Mouse (Mus musculus) ovary, postnatal 10 days (tissue): ENCODE data around the gene Dcxr.
"Not testable (repeated sequence)": the region's sequence is repeated elsewhere in the genome, so short reads cannot be mapped to it uniquely, and the experiment has no call there.

Source experiments
- DNase-seq: peaks from one replicate; pipeline ENCODE4 v3.0.0; 2022; ENCODE audit warnings: low spot score

Dcxr gene

GRCm38 (mm10) chr11:120707969-120708368, 19.1 kb downstream of the Dcxr start:
- no peak for DNase-seq

- DNase-seq: no peak
Observed at GRCm38 (mm10) chr11:120707225-120707624, 19.9 kb downstream of the Dcxr start.

GRCm38 (mm10) chr11:120706120-120706519, 21.0 kb downstream of the Dcxr start:
- no peak for DNase-seq

GRCm38 (mm10) chr11:120704486-120705325, 22.4 kb downstream of the Dcxr start:
- DNase-seq: no peak

GRCm38 (mm10) chr11:120703696-120704454, 23.2 kb downstream of the Dcxr start:
- DNase-seq: no peak

GRCm38 (mm10) chr11:120697741-120698140, 29.3 kb downstream of the Dcxr start:
- DNase-seq: no peak

GRCm38 (mm10) chr11:120696568-120696967, 30.5 kb downstream of the Dcxr start:
- no peak for DNase-seq

- no peak for DNase-seq
Observed at GRCm38 (mm10) chr11:120695641-120696040, 31.4 kb downstream of the Dcxr start.

GRCm38 (mm10) chr11:120695184-120695583, 31.9 kb downstream of the Dcxr start:
- DNase-seq: no peak

- no peak for DNase-seq
Observed at GRCm38 (mm10) chr11:120693461-120693860, 33.6 kb downstream of the Dcxr start.

- no peak for DNase-seq
Observed at GRCm38 (mm10) chr11:120692471-120693011, 34.5 kb downstream of the Dcxr start.

- no peak for DNase-seq
Observed at GRCm38 (mm10) chr11:120689365-120689764, 37.7 kb downstream of the Dcxr start.

GRCm38 (mm10) chr11:120686650-120687272, 40.3 kb downstream of the Dcxr start:
- DNase-seq: no peak

- DNase-seq: no peak
Observed at GRCm38 (mm10) chr11:120684660-120685059, 42.4 kb downstream of the Dcxr start.

GRCm38 (mm10) chr11:120684086-120684485, 43.0 kb downstream of the Dcxr start:
- DNase-seq: no peak

- no peak for DNase-seq
Observed at GRCm38 (mm10) chr11:120683536-120683935, 43.5 kb downstream of the Dcxr start.

GRCm38 (mm10) chr11:120682683-120683082, 44.4 kb downstream of the Dcxr start:
- DNase-seq: no peak

- DNase-seq: no peak
Observed at GRCm38 (mm10) chr11:120679909-120680308, 47.2 kb downstream of the Dcxr start.

- no peak for DNase-seq
Observed at GRCm38 (mm10) chr11:120676951-120677350, 50.1 kb downstream of the Dcxr start.

GRCm38 (mm10) chr11:120675875-120676274, 51.2 kb downstream of the Dcxr start:
- DNase-seq: not testable (repeated sequence)
